Mouse (Mus musculus) megakaryocyte-erythroid progenitor cell, adult 5-6 weeks (primary cell): ENCODE measurements around the gene Ube2e2. TPM values are rescaled to one million over a fixed set of nuclear protein-coding genes. Genes with fewer than 3 reads are reported as not detected.
"Not testable (repeated sequence)": the region's sequence is repeated elsewhere in the genome, so short reads cannot be mapped to it uniquely, and the experiment has no call there.

ENCODE experiments used
- ATAC-seq: replicated peaks from 2 replicates; pipeline ENCODE4 v1.8.0; 2016; ENCODE audit warnings: mild to moderate bottlenecking, inconsistent platforms; ENCODE audit not compliant: severe bottlenecking, poor library complexity, low FRiP score, low TSS enrichment
- total RNA-seq, 2 experiments: library from RNA; stranded (forward) in 1 of 2; stranded (reverse) in 1 of 2; fragments of 200-1000, 215-1000 nt in 1 of 2; fragments of >200 nt in 1 of 2; fragmentation: Nextera tagmentation in 1 of 2; gene quantifications; 2 replicates each; pipeline ENCODE4 v1.2.3; 2014 to 2017

Gene Ube2e2
- total RNA-seq, 2 experiments from 2014 or later = 2.2 to 12.9 TPM

GRCm38 (mm10) chr14:18755410-18755809 lies 138.7 kb downstream of the Ube2e2 start:
- no peak for ATAC-seq

- no peak for ATAC-seq
Observed at GRCm38 (mm10) chr14:18754595-18754994, 139.5 kb downstream of the Ube2e2 start.

- ATAC-seq = no peak
Observed at GRCm38 (mm10) chr14:18754001-18754400, 140.1 kb downstream of the Ube2e2 start.

- no peak for ATAC-seq
Observed at GRCm38 (mm10) chr14:18731154-18731553, 162.9 kb downstream of the Ube2e2 start.

GRCm38 (mm10) chr14:18720601-18721591 lies 173.2 kb downstream of the Ube2e2 start:
- ATAC-seq = no peak

- no peak for ATAC-seq
Observed at GRCm38 (mm10) chr14:18716970-18717369, 177.1 kb downstream of the Ube2e2 start.

- ATAC-seq = no peak
Observed at GRCm38 (mm10) chr14:18715529-18715928, 178.5 kb downstream of the Ube2e2 start.

GRCm38 (mm10) chr14:18697662-18698225 lies 196.3 kb downstream of the Ube2e2 start:
- ATAC-seq = no peak

GRCm38 (mm10) chr14:18696418-18696817 lies 197.6 kb downstream of the Ube2e2 start:
- not testable (repeated sequence) for ATAC-seq

GRCm38 (mm10) chr14:18678121-18678836 lies 215.8 kb downstream of the Ube2e2 start:
- ATAC-seq = no peak

- no peak for ATAC-seq
Observed at GRCm38 (mm10) chr14:18670712-18671111, 223.4 kb downstream of the Ube2e2 start.

GRCm38 (mm10) chr14:18669301-18669935 lies 224.6 kb downstream of the Ube2e2 start:
- no peak for ATAC-seq

- ATAC-seq = not testable (repeated sequence)
Observed at GRCm38 (mm10) chr14:18668309-18668708, 225.8 kb downstream of the Ube2e2 start.

- no peak for ATAC-seq
Observed at GRCm38 (mm10) chr14:18667755-18668154, 226.3 kb downstream of the Ube2e2 start.

- ATAC-seq = no peak
Observed at GRCm38 (mm10) chr14:18666251-18666650, 227.8 kb downstream of the Ube2e2 start.

- peak; percentile 61; the same call in 1 of the 2 replicates for ATAC-seq
Observed at GRCm38 (mm10) chr14:18665267-18666024, 228.6 kb downstream of the Ube2e2 start.

GRCm38 (mm10) chr14:18663666-18664065 lies 230.4 kb downstream of the Ube2e2 start:
- ATAC-seq = no peak

GRCm38 (mm10) chr14:18657777-18658753 lies 236.0 kb downstream of the Ube2e2 start:
- no peak for ATAC-seq
